Mouse (Mus musculus) bone marrow, adult 2 months (tissue): ENCODE results near the gene Suv39h1. TPM values are rescaled to one million over a fixed set of nuclear protein-coding genes. Genes with fewer than 3 reads are reported as not detected.
"Not testable (repeated sequence)": the region's sequence is repeated elsewhere in the genome, so short reads cannot be mapped to it uniquely, and the experiment has no call there.

Experiments used
- H3K27ac ChIP-seq: fragments of 200-500 bp; 2 replicates; pipeline ENCODE4 v1.5.1; 2012; ENCODE audit warnings: low read depth, mild to moderate bottlenecking, control low read depth, inconsistent platforms, low read length; ENCODE audit not compliant: control insufficient read depth, poor library complexity, insufficient read depth
- H3K4me1 ChIP-seq: fragments of 200-500 bp; 2 replicates; pipeline ENCODE4 v1.6.1; 2011; ENCODE audit warnings: low read length; ENCODE audit not compliant: control insufficient read depth, insufficient read depth
- H3K4me3 ChIP-seq: fragments of 200-500 bp; replicated peaks from 2 replicates; pipeline ENCODE3; 2011; ENCODE audit warnings: mild to moderate bottlenecking, low read depth, low read length, control low read depth; ENCODE audit not compliant: control insufficient read depth
- CTCF ChIP-seq: fragments of 200-500 bp; IDR thresholded peaks from 2 replicates; pipeline ENCODE4 v1.5.1; 2011; ENCODE audit warnings: low read length, control low read depth; ENCODE audit not compliant: control insufficient read depth, insufficient read depth
- POLR2A ChIP-seq: fragments of 200-500 bp; IDR thresholded peaks from 2 replicates; pipeline ENCODE4 v1.6.1; 2011; ENCODE audit warnings: low read depth, mild to moderate bottlenecking, control low read depth, low read length, borderline replicate concordance; ENCODE audit not compliant: control insufficient read depth
- WGBS: fragments of 180-500 bp; shearing (Covaris S2); methylation state at CpG from one replicate; pipeline ENCODE4 v1.1.7; 2018; 5-methylcytosine and 5-hydroxymethylcytosine counted together
- polyA plus RNA-seq: library from polyadenylated mRNA; stranded (reverse); fragments of >200 nt; gene quantifications from 2 replicates; pipeline ENCODE4 v1.2.4, GENCODE M21; 2011; ENCODE audit warnings: low replicate concordance; ENCODE audit not compliant: missing spikeins, insufficient read depth, insufficient read length

Suv39h1 gene
- polyA plus RNA-seq, 1 experiment: 27.4 TPM

GRCm38 (mm10) chrX:8073881-8074429, 605 bp downstream of the Suv39h1 start:
- peak overlapping the region; percentile 79 for H3K4me3 ChIP-seq
- 23% methylated on average over 60 of the region's 64 CpGs for WGBS
- H3K4me1 ChIP-seq: no peaks in the 10 kb centered on the region
- no peak for TF ChIP-seq CTCF
- no peak for TF ChIP-seq POLR2A
- H3K27ac ChIP-seq: peak overlapping the region; percentile 86

GRCm38 (mm10) chrX:8069166-8069565, 5.4 kb downstream of the Suv39h1 start:
- Histone ChIP-seq H3K4me3 (no peak overlapping the region), H3K27ac (no peak overlapping the region), H3K4me1 (no peaks in the 10 kb centered on the region)
- TF ChIP-seq CTCF (no peak), POLR2A (no peak)
- WGBS: 71% methylated on average over 1 of the region's 1 CpGs

- 70% methylated on average over 8 of the region's 8 CpGs for WGBS
- not testable (repeated sequence) for H3K4me3 ChIP-seq, H3K27ac ChIP-seq, H3K4me1 ChIP-seq
Observed at GRCm38 (mm10) chrX:8051044-8051781, 23.3 kb downstream of the Suv39h1 start.

- Histone ChIP-seq H3K4me3 (no peak overlapping the region), H3K4me1 (no peaks in the 10 kb centered on the region), H3K27ac (no peak overlapping the region)
- 21% methylated on average over 1 of the region's 1 CpGs for WGBS
- TF ChIP-seq CTCF (peak; percentile 15; the same call in 1 of the 2 replicates), POLR2A (no peak)
Observed at GRCm38 (mm10) chrX:8033009-8033408, 41.6 kb downstream of the Suv39h1 start.

GRCm38 (mm10) chrX:8026811-8027210, 47.7 kb downstream of the Suv39h1 start:
- Histone ChIP-seq H3K4me1 (no peaks in the 10 kb centered on the region), H3K4me3 (no peak overlapping the region), H3K27ac (no peak overlapping the region)
- TF ChIP-seq CTCF: no peak
- no peak for TF ChIP-seq POLR2A
- WGBS: 61% methylated on average over 4 of the region's 4 CpGs

GRCm38 (mm10) chrX:8024795-8025194, 49.8 kb downstream of the Suv39h1 start:
- TF ChIP-seq CTCF (no peak), POLR2A (no peak)
- 62% methylated on average over 2 of the region's 2 CpGs for WGBS
- no peaks in the 10 kb centered on the region for H3K4me1 ChIP-seq
- no peak overlapping the region for H3K4me3 ChIP-seq
- H3K27ac ChIP-seq: no peak overlapping the region

GRCm38 (mm10) chrX:8020111-8020778, 54.3 kb downstream of the Suv39h1 start:
- Histone ChIP-seq H3K4me1 (no peaks in the 10 kb centered on the region), H3K4me3 (no peak overlapping the region), H3K27ac (no peak overlapping the region)
- WGBS: 91% methylated on average over 2 of the region's 2 CpGs
- TF ChIP-seq POLR2A (no peak), CTCF (no peak)

GRCm38 (mm10) chrX:8018286-8018685, 56.3 kb downstream of the Suv39h1 start, which contains the start of gene Glod5:
Gene Glod5 (minus strand): TSS chrX:8018492.
- WGBS: 47% methylated on average over 2 of the region's 2 CpGs
- Histone ChIP-seq H3K4me1 (no peaks in the 10 kb centered on the region), H3K27ac (no peak within 1 kb of the TSS), H3K4me3 (no peak within 1 kb of the TSS)
- TF ChIP-seq POLR2A (no peak), CTCF (no peak)
